Mouse (Mus musculus): ENCODE results near the gene Cdc42se1. TPM values are rescaled to one million over a fixed set of nuclear protein-coding genes. Genes with fewer than 3 reads are reported as not detected.
A peak's percentile ranks its signal among the peaks of the same experiment; 100 is the strongest.

The Cdc42se1 gene
- total and polyA plus RNA-seq, 3 experiments = 55.3 to 128 (median 71.1) TPM

- H3K9me3 ChIP-seq (replicated peaks; ENCODE audit: low read length) = no peaks in the 10 kb centered on the region
- H3K9ac ChIP-seq (ENCODE audit: insufficient read depth, low read depth) = peak overlapping the region; percentile 59
- H3K27me3 ChIP-seq (replicated peaks) = no peaks in the 10 kb centered on the region
- peaks cover 0 to 2% of the 10 kb centered on the region in 2 experiments for H3K36me3 ChIP-seq (replicated peaks in 1 of 2; ENCODE audit: control insufficient read depth in 1 of 2, insufficient read depth in 1 of 2, low read length in 1 of 2)
- dilution Hi-C loops (cut with MboI; ENCODE audit: extremely low pct_ligation_motif_present, extremely low pct_unique_long_range_greater_than_20kb, low sequenced_read_pairs) (no loop called here), in situ Hi-C loops (cut with MboI; ENCODE audit: low pct_ligation_motif_present, low pct_unique_long_range_greater_than_20kb, low sequenced_read_pairs) (no loop called here)
- H3K27ac ChIP-seq (ENCODE audit: insufficient read depth, low read depth) = no peak overlapping the region
- peak overlapping the region; percentile 81 to 93 (median 86) for H3K4me3 ChIP-seq (replicated peaks in 1 of 3; ENCODE audit: low read depth in 2 of 3, low read length in 2 of 3, poor library complexity in 1 of 3)
- H3K79me2 ChIP-seq (replicated peaks; ENCODE audit: control insufficient read depth, extremely low read depth, insufficient read depth, poor library complexity, severe bottlenecking) = 0 out of 2 replicates have a peak, but pooled peaks cover 2% of the 10 kb centered on the region
- H3K4me1 ChIP-seq (ENCODE audit: control insufficient read depth in 1 of 2, insufficient read depth in 2 of 2) = peaks cover 0 to 35% of the 10 kb centered on the region in 2 experiments; a peak in 2 of 4 replicates
- peak overlapping the region; percentile 54 for H3K4me2 ChIP-seq (ENCODE audit: insufficient read depth, low read depth, poor library complexity, severe bottlenecking)
- TF ChIP-seq MEF2A (IDR thresholded peaks at IDR 0.05; ENCODE audit: borderline replicate concordance, low read depth, low read length) (peak; percentile 21; the same call in 1 of the 2 replicates), NRF1 (IDR thresholded peaks at IDR 0.05; ENCODE audit: low read depth, low read length) (peak; percentile 63; the same call in 1 of the 2 replicates), SIN3A (IDR thresholded peaks at IDR 0.05; ENCODE audit: low read length) (peak; percentile 42; the same call in 1 of the 2 replicates), ZNF384 (IDR thresholded peaks at IDR 0.05; ENCODE audit: low read depth, low read length) (no peak; the same call in 1 of the 2 replicates)
- DNase-seq (ENCODE audit: extremely low read depth) = peak; percentile 29
These were observed 52.2 kb downstream of the Cdc42se1 start for GRCm38 (mm10) chr3:95280747-95281146.

- Histone ChIP-seq H3K4me1 (ENCODE audit: control insufficient read depth in 1 of 2, insufficient read depth in 2 of 2) (peaks cover 0 to 31% of the 10 kb centered on the region in 2 experiments; a peak in 2 of 4 replicates), H3K4me2 (ENCODE audit: insufficient read depth, low read depth, poor library complexity, severe bottlenecking) (peak within 1 kb of the TSS; percentile 80), H3K27me3 (replicated peaks) (no peaks in the 10 kb centered on the region), H3K9me3 (replicated peaks; ENCODE audit: low read length) (no peaks in the 10 kb centered on the region), H3K27ac (ENCODE audit: insufficient read depth, low read depth) (peak within 1 kb of the TSS; percentile 41), H3K9ac (ENCODE audit: insufficient read depth, low read depth) (peak within 1 kb of the TSS; percentile 96), H3K79me2 (replicated peaks; ENCODE audit: control insufficient read depth, extremely low read depth, insufficient read depth, poor library complexity, severe bottlenecking) (0 out of 2 replicates have a peak, but pooled peaks cover 2% of the 10 kb centered on the region), H3K4me3 (replicated peaks in 1 of 3; ENCODE audit: low read depth in 2 of 3, low read length in 2 of 3, poor library complexity in 1 of 3) (peak within 1 kb of the TSS; percentile 81 to 93 (median 86)), H3K36me3 (replicated peaks in 1 of 2; ENCODE audit: control insufficient read depth in 1 of 2, insufficient read depth in 1 of 2, low read length in 1 of 2) (peaks cover 0 to 2% of the 10 kb centered on the region in 2 experiments)
- peak; percentile 99 for DNase-seq (ENCODE audit: extremely low read depth)
- dilution Hi-C loops (cut with MboI; ENCODE audit: extremely low pct_ligation_motif_present, extremely low pct_unique_long_range_greater_than_20kb, low sequenced_read_pairs) (no loop called here), in situ Hi-C loops (cut with MboI; ENCODE audit: low pct_ligation_motif_present, low pct_unique_long_range_greater_than_20kb, low sequenced_read_pairs) (no loop called here)
- TF ChIP-seq USF1 (IDR thresholded peaks at IDR 0.05; ENCODE audit: low read depth, low read length) (no peak), RCOR1 (conservative IDR thresholded peaks at IDR 0.05; ENCODE audit: low read depth, low read length) (no peak), MAFK (IDR thresholded peaks at IDR 0.05; ENCODE audit: insufficient replicate concordance, low read length) (no peak), PAX5 (IDR thresholded peaks at IDR 0.05; ENCODE audit: low read length) (no peak), MXI1 (IDR thresholded peaks at IDR 0.05; ENCODE audit: low read depth, low read length) (peak; percentile 64; the same call in 1 of the 2 replicates), E2F4 (IDR thresholded peaks at IDR 0.05; ENCODE audit: insufficient replicate concordance, low read depth, low read length) (no peak), ETS1 (conservative IDR thresholded peaks at IDR 0.05; ENCODE audit: low read depth, low read length) (0 out of 2 replicates have a peak, but pooled peaks have one; percentile 31), RAD21 (IDR thresholded peaks at IDR 0.05; ENCODE audit: low read depth, low read length) (no peak), ZNF384 (IDR thresholded peaks at IDR 0.05; ENCODE audit: low read depth, low read length) (peak; percentile 38; the same call in 1 of the 2 replicates), CTCF (conservative IDR thresholded peaks at IDR 0.05 in 1 of 2, IDR thresholded peaks at IDR 0.05 in 1 of 2; ENCODE audit: low read depth in 2 of 2, low read length in 2 of 2) (no peak), ZKSCAN1 (IDR thresholded peaks at IDR 0.05; ENCODE audit: borderline replicate concordance, low read depth, low read length) (no peak), ZMIZ1 (IDR thresholded peaks at IDR 0.05; ENCODE audit: low read depth, low read length) (no peak), HCFC1 (IDR thresholded peaks at IDR 0.05; ENCODE audit: low read depth, low read length) (peak; percentile 99), SIN3A (IDR thresholded peaks at IDR 0.05; ENCODE audit: low read length) (peak; percentile 86), KAT2A (IDR thresholded peaks at IDR 0.05; ENCODE audit: insufficient replicate concordance, low read length) (peak; percentile 96; the same call in 1 of the 2 replicates), IRF4 (IDR thresholded peaks at IDR 0.05; ENCODE audit: low read depth, low read length) (peak; percentile 65), NELFE (IDR thresholded peaks at IDR 0.05; ENCODE audit: low read depth, low read length) (0 out of 2 replicates have a peak, but pooled peaks have one; percentile 10), EP300 (IDR thresholded peaks at IDR 0.05; ENCODE audit: low read length) (no peak), MAZ (IDR thresholded peaks at IDR 0.05; ENCODE audit: low read depth, low read length) (no peak), USF2 (conservative IDR thresholded peaks at IDR 0.05; ENCODE audit: low read depth, low read length) (0 out of 2 replicates have a peak, but pooled peaks have one; percentile 12), UBTF (IDR thresholded peaks at IDR 0.05; ENCODE audit: low read depth, low read length) (no peak), CHD1 (IDR thresholded peaks at IDR 0.05; ENCODE audit: low read depth, low read length) (no peak; the same call in none of the 2 replicates), GABPA (IDR thresholded peaks at IDR 0.05; ENCODE audit: insufficient replicate concordance, low read depth, low read length) (peak; percentile 50; the same call in 1 of the 2 replicates), CHD2 (IDR thresholded peaks at IDR 0.05; ENCODE audit: low read length) (no peak; the same call in 1 of the 2 replicates), POLR2A (IDR thresholded peaks at IDR 0.05; ENCODE audit: low read depth, low read length) (peak; percentile 48; the same call in 1 of the 2 replicates), JUN (IDR thresholded peaks at IDR 0.05; ENCODE audit: insufficient read depth, low read depth, low read length) (no peak), SMC3 (IDR thresholded peaks at IDR 0.05; ENCODE audit: low read depth, low read length) (no peak)
These were observed 52.9 kb downstream of the Cdc42se1 start, which contains the start of the genes Mindy1 and Prune1 for GRCm38 (mm10) chr3:95281216-95282126. Gene Mindy1 (plus strand): TSS chr3:95281345. Gene Prune1 (minus strand): TSS chr3:95282076.
